Mouse (Mus musculus) left cerebral cortex, adult 11 months (tissue): ENCODE measurements around the gene Vipr1.

Source experiments
- DNase-seq: peaks from one replicate; pipeline ENCODE4 v3.0.0; 2022; ENCODE audit warnings: low spot score

Gene Vipr1

GRCm38 (mm10) chr9:121719347-121720331 lies 77.1 kb downstream of the Vipr1 start:
- DNase-seq = no peak
